Mouse (Mus musculus): ENCODE measurements around the gene Trim75.

- TF ChIP-seq CTCF (IDR thresholded peaks at IDR 0.05; ENCODE audit: borderline replicate concordance, insufficient read depth, low read length) (no peak), POLR2A (IDR thresholded peaks at IDR 0.05; ENCODE audit: low read depth, low read length) (no peak)
These were observed at the start of gene Trim75 for GRCm38 (mm10) chr8:64987731-64988130.
